Mouse (Mus musculus) olfactory bulb, adult 2 months (tissue): ENCODE results near the gene Cdh13.

Source experiments
- CTCF ChIP-seq: fragments of 200-500 bp; IDR thresholded peaks from 2 replicates; pipeline ENCODE4 v1.5.1; 2012; ENCODE audit warnings: low read depth, mild to moderate bottlenecking, low read length, moderate library complexity; ENCODE audit not compliant: insufficient read depth
- POLR2A ChIP-seq: fragments of 200-500 bp; IDR thresholded peaks from 2 replicates; pipeline ENCODE4 v1.6.1; 2012; ENCODE audit warnings: mild to moderate bottlenecking, low read depth, low read length, moderate library complexity; ENCODE audit not compliant: insufficient read depth

- no peak for TF ChIP-seq POLR2A
- no peak for TF ChIP-seq CTCF
Observed at GRCm38 (mm10) chr8:118884988-118885387, 601.5 kb downstream of the Cdh13 start.
